Mouse (Mus musculus) brain, embryonic 14.5 days (tissue): ENCODE results near the gene Rps3. TPM values are rescaled to one million over a fixed set of nuclear protein-coding genes. Genes with fewer than 3 reads are reported as not detected.

ENCODE experiments used
- DNase-seq: peaks from one replicate; pipeline ENCODE4 v3.0.0-alpha.2; 2011; ENCODE audit warnings: low read depth
- CTCF ChIP-seq: fragments of 200-500 bp; IDR thresholded peaks from 2 replicates; pipeline ENCODE4 v1.5.1; 2012; ENCODE audit warnings: inconsistent platforms, mild to moderate bottlenecking, moderate library complexity, borderline replicate concordance; ENCODE audit not compliant: insufficient read depth, insufficient read length; ENCODE audit errors: extremely low read depth
- POLR2A ChIP-seq: fragments of 200-500 bp; IDR thresholded peaks from 2 replicates; pipeline ENCODE4 v1.6.1; 2012; ENCODE audit warnings: mild to moderate bottlenecking, inconsistent platforms, borderline replicate concordance; ENCODE audit not compliant: poor library complexity, insufficient read depth, insufficient read length, severe bottlenecking; ENCODE audit errors: extremely low read depth
- polyA plus RNA-seq: library from polyadenylated mRNA; depleted of rRNA; stranded (reverse); fragments of >200 nt; gene quantifications from 2 replicates; pipeline ENCODE4 v1.2.3, GENCODE M21; 2012; rRNA removed

The Rps3 gene
- polyA plus RNA-seq, 1 experiment: 722 TPM

- no peak for TF ChIP-seq POLR2A
- no peak for TF ChIP-seq CTCF
- peak; percentile 89 for DNase-seq
These were observed 53.8 kb downstream of the Rps3 start for GRCm38 (mm10) chr7:99429786-99430185.

DNA sequence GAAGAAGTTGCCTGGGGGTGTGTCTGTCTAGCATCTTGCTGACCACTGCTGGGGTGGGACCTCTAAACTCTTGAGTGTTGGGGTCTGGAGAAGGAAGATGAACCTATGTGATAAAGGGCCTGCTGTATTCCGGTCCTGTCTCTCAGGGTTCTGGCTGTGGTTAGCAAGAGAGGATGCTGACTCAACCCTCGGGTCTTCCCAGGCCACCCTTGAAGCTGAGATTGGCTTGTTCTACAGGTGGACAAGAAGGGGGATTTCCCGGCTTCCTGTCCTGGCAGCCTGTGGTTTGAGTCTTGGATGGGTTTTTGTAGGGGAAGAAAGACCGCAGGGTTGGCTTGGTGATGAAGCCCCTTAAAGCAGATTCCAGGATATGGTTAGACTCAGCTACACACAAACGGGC, 54.7 kb downstream of the Rps3 start:
- TF ChIP-seq CTCF: no peak
- TF ChIP-seq POLR2A: no peak
- DNase-seq: no peak

DNA sequence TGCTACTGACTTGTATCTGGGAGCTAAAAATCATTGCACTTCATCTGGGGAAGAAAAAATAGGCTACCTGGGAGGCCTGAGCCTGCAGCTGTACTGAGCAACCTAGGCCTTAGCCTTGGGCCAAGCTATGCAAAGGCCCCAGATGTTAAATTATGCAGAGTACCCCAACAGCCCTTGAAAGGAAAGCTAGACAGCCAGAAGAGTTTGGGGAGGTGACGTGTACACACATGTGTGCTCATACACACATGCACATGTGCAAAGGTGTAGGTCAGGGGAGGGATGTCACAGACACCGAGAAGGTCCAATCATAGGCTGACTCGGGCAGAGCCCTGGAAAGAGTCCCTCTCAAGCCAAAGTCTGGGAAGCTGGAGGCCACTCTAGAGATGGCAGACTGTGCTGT, 55.6 kb downstream of the Rps3 start:
- DNase-seq: no peak
- TF ChIP-seq POLR2A (no peak), CTCF (no peak)

Other genes starting within 250 kb of the Rps3 start
- gene Mogat2, start 245.1 kb downstream of the Rps3 start, polyA plus RNA-seq: 1.7 and 2.1 TPM in 2 replicates
- gene Map6, start 216.3 kb downstream of the Rps3 start, polyA plus RNA-seq: 122 and 188 TPM in 2 replicates
- gene Serpinh1, start 130.5 kb downstream of the Rps3 start, polyA plus RNA-seq: 187 and 283 TPM in 2 replicates
- gene Gdpd5, start 102.3 kb downstream of the Rps3 start, polyA plus RNA-seq: 56.3 and 70.2 TPM in 2 replicates
- 13.2 and 17.9 TPM in 2 replicates for gene Klhl35, start 17.7 kb downstream of the Rps3 start, polyA plus RNA-seq
- gene Arrb1, start 51.7 kb upstream of the Rps3 start, polyA plus RNA-seq: 45.5 and 63.2 TPM in 2 replicates
- gene Tpbgl, start 143.4 kb upstream of the Rps3 start, polyA plus RNA-seq: 0.83 and 1.7 TPM in 2 replicates
- gene Slco2b1, start 227.6 kb upstream of the Rps3 start, polyA plus RNA-seq: 6.5 and 7.9 TPM in 2 replicates
- 0.08 TPM in 1 of 2 replicates, not detected in the other for gene Olfr520, start 246.5 kb upstream of the Rps3 start, polyA plus RNA-seq